Mouse (Mus musculus): ENCODE results near the gene Slc39a8. TPM values are rescaled to one million over a fixed set of nuclear protein-coding genes. Genes with fewer than 3 reads are reported as not detected.

The Slc39a8 gene
- polyA plus RNA-seq, 1 experiment from 2014 or later, result 10.0 TPM

DNA sequence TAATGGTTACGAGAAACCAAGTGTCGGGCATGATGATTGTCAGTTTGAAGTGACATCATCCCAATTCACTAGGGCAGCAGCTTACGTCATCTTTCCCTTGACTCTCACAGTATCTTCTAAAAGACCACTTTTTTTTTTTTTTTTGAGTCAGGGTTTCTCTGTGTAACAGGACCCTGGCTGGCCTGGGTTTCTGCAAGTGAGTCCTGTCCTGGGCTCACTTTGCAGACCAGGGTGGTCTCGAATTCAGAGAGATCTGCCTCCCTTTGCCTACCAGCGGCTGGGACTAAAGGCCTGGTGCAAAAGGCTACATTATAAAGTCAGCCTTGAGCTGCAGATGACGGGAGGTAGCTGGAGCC, 29.9 kb downstream of the Slc39a8 start:
- H3K27me3 ChIP-seq (ENCODE audit: low read depth, poor library complexity, severe bottlenecking), result no peaks in the 10 kb centered on the region
- H3K36me3 ChIP-seq, result no peaks in the 10 kb centered on the region
- no peaks in the 10 kb centered on the region for H3K9me3 ChIP-seq (replicated peaks)
- no peak for DNase-seq (ENCODE audit: low spot score)
- peaks cover 8% of the 10 kb centered on the region; the same call in 1 of the 2 replicates for H3K4me1 ChIP-seq
- H3K4me3 ChIP-seq, result no peak overlapping the region
- WGBS, result 78% methylated on average over 6 of the region's 6 CpGs
- H3K27ac ChIP-seq, result no peak overlapping the region

GRCm38 (mm10) chr3:135856303-135856702, 31.2 kb downstream of the Slc39a8 start:
- H3K27ac ChIP-seq, result no peak overlapping the region
- 90% methylated on average over 1 of the region's 1 CpGs for WGBS
- H3K27me3 ChIP-seq (ENCODE audit: low read depth, poor library complexity, severe bottlenecking), result no peaks in the 10 kb centered on the region
- H3K36me3 ChIP-seq, result no peaks in the 10 kb centered on the region
- no peaks in the 10 kb centered on the region for H3K9me3 ChIP-seq (replicated peaks)
- no peak overlapping the region for H3K4me3 ChIP-seq
- peaks cover 8% of the 10 kb centered on the region; the same call in 1 of the 2 replicates for H3K4me1 ChIP-seq
- DNase-seq (ENCODE audit: low spot score), result no peak

DNA sequence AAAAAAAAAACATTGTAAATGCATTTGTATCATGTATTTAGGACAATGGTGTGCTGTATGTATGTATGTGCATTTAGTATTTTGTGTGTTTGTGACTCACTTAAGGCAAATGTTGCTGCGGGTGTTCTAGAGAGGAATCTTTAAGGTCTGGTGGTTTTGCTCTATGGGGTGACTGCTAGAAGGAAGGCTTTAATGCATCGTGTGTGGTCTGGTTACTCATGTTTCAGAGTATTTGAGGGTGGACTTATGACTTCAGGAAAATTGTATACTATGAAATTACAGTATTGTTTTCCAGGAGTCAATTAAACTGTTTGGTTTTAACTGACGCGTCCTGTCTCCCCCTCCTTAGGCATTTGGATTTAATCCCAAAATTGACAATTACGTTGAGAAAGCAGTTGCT, 32.1 kb downstream of the Slc39a8 start:
- H3K36me3 ChIP-seq, result no peaks in the 10 kb centered on the region
- H3K27ac ChIP-seq, result no peak overlapping the region
- DNase-seq (ENCODE audit: low spot score), result no peak
- no peaks in the 10 kb centered on the region for H3K9me3 ChIP-seq (replicated peaks)
- no peak overlapping the region for H3K4me3 ChIP-seq
- H3K4me1 ChIP-seq, result peaks cover 8% of the 10 kb centered on the region; the same call in 1 of the 2 replicates
- H3K27me3 ChIP-seq (ENCODE audit: low read depth, poor library complexity, severe bottlenecking), result no peaks in the 10 kb centered on the region
- WGBS, result 83% methylated on average over 5 of the region's 5 CpGs

- Histone ChIP-seq H3K9me3 (replicated peaks) (no peaks in the 10 kb centered on the region), H3K36me3 (no peaks in the 10 kb centered on the region), H3K27ac (no peak overlapping the region), H3K27me3 (ENCODE audit: low read depth, poor library complexity, severe bottlenecking) (no peaks in the 10 kb centered on the region), H3K4me1 (peaks cover 8% of the 10 kb centered on the region; the same call in 1 of the 2 replicates), H3K4me3 (no peak overlapping the region)
- WGBS, result 89% methylated on average over 5 of the region's 5 CpGs
- DNase-seq (ENCODE audit: low spot score), result no peak
Observed at GRCm38 (mm10) chr3:135859431-135859830, 34.4 kb downstream of the Slc39a8 start.

DNA sequence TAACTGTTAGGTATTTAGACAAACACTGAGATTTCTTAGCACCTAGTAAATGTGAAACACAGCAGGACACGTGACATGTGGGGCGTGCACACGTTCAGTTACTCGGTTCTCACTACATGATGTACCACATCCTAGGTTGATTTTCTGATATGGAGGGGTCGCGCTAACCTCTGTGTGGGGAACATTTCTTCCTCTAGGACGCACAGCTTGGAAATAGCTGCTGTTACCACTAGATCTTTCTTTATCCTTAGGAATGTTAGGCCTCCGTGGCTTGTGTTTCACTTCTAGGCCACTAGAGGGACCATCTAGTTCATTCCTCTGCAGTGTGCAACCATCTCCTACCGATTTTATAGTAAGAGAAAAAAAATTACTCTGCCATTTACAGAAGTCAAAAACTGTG, 37.7 kb downstream of the Slc39a8 start:
- H3K36me3 ChIP-seq, result no peaks in the 10 kb centered on the region
- H3K27ac ChIP-seq, result no peak overlapping the region
- H3K4me3 ChIP-seq, result no peak overlapping the region
- no peak for DNase-seq (ENCODE audit: low spot score)
- no peaks in the 10 kb centered on the region for H3K27me3 ChIP-seq (ENCODE audit: low read depth, poor library complexity, severe bottlenecking)
- WGBS, result 57% methylated on average over 9 of the region's 9 CpGs
- H3K9me3 ChIP-seq (replicated peaks), result no peaks in the 10 kb centered on the region
- no peaks in the 10 kb centered on the region for H3K4me1 ChIP-seq

DNA sequence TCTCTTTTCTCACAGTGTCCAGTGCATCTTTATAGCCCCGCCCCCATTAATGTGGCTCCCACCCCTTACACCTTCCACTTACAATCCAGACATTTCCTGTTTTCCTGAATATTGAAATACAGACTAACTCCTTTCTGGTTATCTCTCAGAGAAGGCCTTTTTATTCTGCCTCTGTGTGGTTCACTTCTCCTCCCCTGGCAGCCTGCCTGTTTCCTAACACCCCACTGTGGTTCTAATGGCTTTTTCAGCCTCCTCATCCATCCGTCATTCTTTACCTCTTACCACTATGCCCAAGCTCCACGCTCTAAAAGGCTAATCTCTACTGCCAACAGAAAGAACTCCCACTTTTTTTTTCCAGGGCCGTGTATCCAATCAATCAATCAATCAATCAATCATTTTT, 44.0 kb downstream of the Slc39a8 start:
- no peaks in the 10 kb centered on the region for H3K27me3 ChIP-seq (ENCODE audit: low read depth, poor library complexity, severe bottlenecking)
- H3K36me3 ChIP-seq, result no peaks in the 10 kb centered on the region
- 68% methylated on average over 4 of the region's 4 CpGs for WGBS

GRCm38 (mm10) chr3:135872325-135872724, 47.2 kb downstream of the Slc39a8 start:
- no peaks in the 10 kb centered on the region for H3K4me1 ChIP-seq
- H3K36me3 ChIP-seq, result no peaks in the 10 kb centered on the region
- H3K4me3 ChIP-seq, result no peak overlapping the region
- H3K27me3 ChIP-seq (ENCODE audit: low read depth, poor library complexity, severe bottlenecking), result no peaks in the 10 kb centered on the region
- H3K9me3 ChIP-seq (replicated peaks), result no peaks in the 10 kb centered on the region
- no peak overlapping the region for H3K27ac ChIP-seq
- no peak for DNase-seq (ENCODE audit: low spot score)
- WGBS, result 88% methylated on average over 5 of the region's 5 CpGs

More for the DNA sequence above, 44.0 kb downstream of the Slc39a8 start:
- H3K27ac ChIP-seq, result no peak overlapping the region
- no peaks in the 10 kb centered on the region for H3K4me1 ChIP-seq
- H3K9me3 ChIP-seq (replicated peaks), result no peaks in the 10 kb centered on the region
- H3K4me3 ChIP-seq, result no peak overlapping the region
- no peak for DNase-seq (ENCODE audit: low spot score)

DNA sequence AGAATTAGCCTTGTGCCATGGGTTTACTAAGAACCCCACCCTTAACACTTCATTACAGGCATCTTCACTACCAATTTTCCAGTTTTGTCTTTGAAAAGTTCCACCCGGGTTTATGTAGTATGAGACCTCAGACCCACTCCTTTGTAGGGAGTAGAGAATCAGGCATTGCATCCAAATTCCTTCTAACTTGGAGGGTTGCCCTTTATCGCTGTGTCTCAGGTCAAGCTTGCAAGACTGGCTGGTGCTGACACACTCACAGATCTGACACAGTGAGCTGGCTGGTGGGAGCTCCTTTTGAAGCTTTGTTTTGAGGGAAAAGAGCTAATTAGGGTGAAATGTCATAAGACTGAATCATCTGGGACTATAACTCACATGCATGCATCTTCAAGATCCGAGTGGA, 48.5 kb downstream of the Slc39a8 start:
- no peak overlapping the region for H3K4me3 ChIP-seq
- H3K4me1 ChIP-seq, result no peaks in the 10 kb centered on the region
- no peak overlapping the region for H3K27ac ChIP-seq
- H3K36me3 ChIP-seq, result no peaks in the 10 kb centered on the region
- 82% methylated on average over 3 of the region's 3 CpGs for WGBS
- no peaks in the 10 kb centered on the region for H3K27me3 ChIP-seq (ENCODE audit: low read depth, poor library complexity, severe bottlenecking)
- DNase-seq (ENCODE audit: low spot score), result no peak
- no peaks in the 10 kb centered on the region for H3K9me3 ChIP-seq (replicated peaks)

DNA sequence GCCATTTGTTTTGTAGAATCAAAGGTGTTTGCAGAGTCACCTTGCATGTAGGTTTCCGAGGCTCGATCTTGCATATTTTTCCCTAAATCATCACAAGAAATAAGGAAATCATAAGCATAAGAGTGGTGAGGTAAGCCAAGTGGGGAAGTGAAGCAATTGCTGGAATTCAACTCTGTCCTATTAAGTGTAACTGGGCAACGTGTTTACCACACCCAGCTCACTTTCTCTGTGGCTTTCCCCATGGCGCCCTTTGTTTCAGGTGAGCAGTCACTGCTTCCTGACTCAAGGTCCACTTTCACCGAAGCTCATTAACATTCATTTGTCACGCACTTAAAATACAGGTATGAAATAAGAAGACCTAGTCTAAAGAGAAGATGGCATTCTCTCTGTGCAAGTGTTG, 53.0 kb downstream of the Slc39a8 start:
- H3K4me1 ChIP-seq, result no peaks in the 10 kb centered on the region
- no peak for DNase-seq (ENCODE audit: low spot score)
- no peaks in the 10 kb centered on the region for H3K27me3 ChIP-seq (ENCODE audit: low read depth, poor library complexity, severe bottlenecking)
- no peaks in the 10 kb centered on the region for H3K9me3 ChIP-seq (replicated peaks)
- 94% methylated on average over 6 of the region's 6 CpGs for WGBS
- no peak overlapping the region for H3K4me3 ChIP-seq
- no peak overlapping the region for H3K27ac ChIP-seq
- H3K36me3 ChIP-seq, result no peaks in the 10 kb centered on the region

GRCm38 (mm10) chr3:135885927-135886658, 61.0 kb downstream of the Slc39a8 start:
- no peak overlapping the region for H3K27ac ChIP-seq
- H3K9me3 ChIP-seq (replicated peaks), result no peaks in the 10 kb centered on the region
- WGBS, result 76% methylated on average over 12 of the region's 12 CpGs
- H3K4me3 ChIP-seq, result no peak overlapping the region
- no peaks in the 10 kb centered on the region for H3K27me3 ChIP-seq (ENCODE audit: low read depth, poor library complexity, severe bottlenecking)
- H3K36me3 ChIP-seq, result no peaks in the 10 kb centered on the region
- peaks cover 8% of the 10 kb centered on the region for H3K4me1 ChIP-seq
- DNase-seq (ENCODE audit: low spot score), result no peak

DNA sequence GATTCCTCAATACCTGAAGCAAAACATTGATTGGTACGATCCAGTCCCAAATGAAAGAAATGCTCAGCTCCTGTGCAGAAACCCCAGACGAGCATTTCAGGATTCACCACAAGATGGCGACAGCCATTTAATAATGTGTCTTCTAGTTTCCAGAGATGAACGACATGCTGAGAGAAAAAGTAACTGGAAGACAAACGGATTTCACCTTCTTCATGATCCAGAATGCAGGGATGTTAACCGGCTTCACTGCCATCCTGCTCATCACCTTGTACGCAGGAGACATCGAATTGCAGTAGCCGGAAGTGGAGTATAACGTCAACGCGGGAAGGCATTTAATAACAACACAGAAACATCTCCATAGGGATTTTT, 61.6 kb downstream of the Slc39a8 start:
- H3K27ac ChIP-seq, result no peak overlapping the region
- H3K36me3 ChIP-seq, result no peaks in the 10 kb centered on the region
- peaks cover 10% of the 10 kb centered on the region for H3K4me1 ChIP-seq
- no peaks in the 10 kb centered on the region for H3K27me3 ChIP-seq (ENCODE audit: low read depth, poor library complexity, severe bottlenecking)
- H3K4me3 ChIP-seq, result no peak overlapping the region
- no peaks in the 10 kb centered on the region for H3K9me3 ChIP-seq (replicated peaks)
- peak; percentile 66 for DNase-seq (ENCODE audit: low spot score)
- 48% methylated on average over 12 of the region's 12 CpGs for WGBS

- Histone ChIP-seq H3K9me3 (replicated peaks) (no peaks in the 10 kb centered on the region), H3K36me3 (no peaks in the 10 kb centered on the region), H3K4me1 (peaks cover 10% of the 10 kb centered on the region), H3K4me3 (no peak overlapping the region), H3K27me3 (ENCODE audit: low read depth, poor library complexity, severe bottlenecking) (no peaks in the 10 kb centered on the region), H3K27ac (no peak overlapping the region)
- 73% methylated on average over 9 of the region's 9 CpGs for WGBS
- no peak for DNase-seq (ENCODE audit: low spot score)
Observed at GRCm38 (mm10) chr3:135887033-135887855, 62.2 kb downstream of the Slc39a8 start.

DNA sequence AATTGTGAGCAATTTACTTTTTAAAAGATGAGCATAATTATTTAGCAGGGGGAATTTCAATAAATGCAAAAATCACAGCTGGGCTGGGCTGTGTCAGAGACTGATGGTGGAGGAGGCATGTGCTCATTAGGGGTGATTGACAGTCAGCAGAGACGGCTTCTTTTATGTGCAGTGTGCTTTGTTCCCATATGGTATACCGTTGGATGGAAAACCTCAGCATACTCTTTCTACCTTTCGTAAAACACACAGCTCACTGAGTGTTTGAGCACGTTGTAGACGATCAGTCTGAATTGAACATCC, 62.7 kb downstream of the Slc39a8 start:
- 64% methylated on average over 5 of the region's 5 CpGs for WGBS
- H3K9me3 ChIP-seq (replicated peaks), result no peaks in the 10 kb centered on the region
- H3K4me1 ChIP-seq, result peaks cover 10% of the 10 kb centered on the region
- H3K27me3 ChIP-seq (ENCODE audit: low read depth, poor library complexity, severe bottlenecking), result no peaks in the 10 kb centered on the region
- H3K36me3 ChIP-seq, result no peaks in the 10 kb centered on the region
- DNase-seq (ENCODE audit: low spot score), result no peak
- H3K4me3 ChIP-seq, result no peak overlapping the region
- H3K27ac ChIP-seq, result no peak overlapping the region
